Mouse (Mus musculus): ENCODE measurements around the gene Lig1.

Lig1 gene

DNA sequence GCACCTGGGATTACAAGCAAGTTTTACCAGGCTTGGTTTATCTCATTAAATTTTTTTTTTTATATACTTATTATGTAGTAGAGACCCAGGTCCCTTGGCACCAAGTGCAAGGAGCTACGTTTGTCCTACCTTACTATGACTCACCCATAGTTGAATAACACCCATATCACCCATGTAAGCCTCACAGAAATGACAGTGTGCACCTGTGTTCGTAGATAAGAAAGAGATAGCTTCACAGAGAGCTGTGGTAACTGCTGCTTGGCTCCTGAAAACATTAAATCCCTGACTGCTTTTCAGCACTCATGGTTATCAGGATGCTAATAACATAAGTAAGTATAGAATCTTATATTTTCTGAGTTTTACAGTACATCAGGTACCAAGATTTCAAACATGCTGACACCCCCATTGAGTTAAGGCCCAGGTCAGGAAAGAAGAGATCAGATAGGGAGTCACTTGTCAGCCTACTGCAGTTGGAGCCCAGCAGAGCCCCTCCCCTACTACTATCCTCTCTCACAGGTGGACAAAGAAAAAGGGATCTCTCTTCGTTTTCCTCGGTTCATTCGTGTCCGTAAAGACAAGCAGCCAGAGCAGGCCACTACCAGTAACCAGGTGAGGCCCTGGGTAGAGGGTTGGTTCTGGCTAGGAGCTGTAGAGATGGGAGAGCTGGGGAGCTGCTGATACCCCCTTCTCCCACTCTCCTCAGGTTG lies 33.6 kb downstream of the Lig1 start:
- DNase-seq (ENCODE audit: low read depth, low spot score) = no peak

- no peak for DNase-seq (ENCODE audit: low read depth, low spot score)
Measured at GRCm38 (mm10) chr7:13311401-13311800, 34.3 kb downstream of the Lig1 start.

GRCm38 (mm10) chr7:13314095-13314597 lies 37.1 kb downstream of the Lig1 start:
- no peak for DNase-seq (ENCODE audit: low read depth, low spot score)

- DNase-seq (ENCODE audit: low read depth, low spot score) = no peak
Measured at GRCm38 (mm10) chr7:13321424-13321823, 44.3 kb downstream of the Lig1 start.

DNA sequence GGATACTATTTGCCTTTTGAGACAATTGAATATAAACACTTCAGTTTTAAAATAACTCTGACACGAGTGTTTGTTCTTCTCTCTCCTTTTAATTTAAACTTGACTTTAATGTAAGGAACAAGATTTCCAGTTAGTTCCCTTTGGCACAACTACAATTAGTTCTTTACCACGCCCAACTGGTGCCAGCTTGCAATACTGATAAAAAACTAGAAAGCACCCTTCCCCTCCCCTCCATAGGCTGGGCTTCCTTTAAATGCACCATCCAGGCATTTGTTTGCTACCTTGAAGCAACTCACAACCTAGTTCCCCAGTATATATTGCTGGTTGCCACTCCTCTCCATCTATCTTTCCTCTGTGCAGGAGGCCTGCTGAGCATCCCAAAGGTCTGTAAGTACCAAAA lies 47.2 kb downstream of the Lig1 start, which contains the start of gene Pla2g4c:
TSS of gene Pla2g4c (plus strand) at position 340 of the 400 bp plus-strand sequence.
- DNase-seq (ENCODE audit: low read depth, low spot score) = no peak

GRCm38 (mm10) chr7:13330575-13330974 lies 53.5 kb downstream of the Lig1 start:
- no peak for DNase-seq (ENCODE audit: low read depth, low spot score)

- DNase-seq (ENCODE audit: low read depth, low spot score) = no peak
Measured at GRCm38 (mm10) chr7:13355943-13356342, 78.9 kb downstream of the Lig1 start.
